Mouse (Mus musculus) ES-E14 (cell line): ENCODE measurements at regions not wholly inside any gene's neighbourhood (a gene's known extent, or its start where the extent isn't known, plus 50 kb on each side); places are given as distances from the start of the nearest gene placed in this dataset.

ENCODE experiments used
- DNase-seq: peaks from one replicate; pipeline ENCODE4 v3.0.0-alpha.2; 2013; ENCODE audit warnings: low read depth, low spot score
- H3K27ac ChIP-seq: 2 replicates; pipeline ENCODE4 v1.5.1; 2012; ENCODE audit warnings: low read depth, mild to moderate bottlenecking, low read length, moderate library complexity, mixed read lengths; ENCODE audit not compliant: poor library complexity, insufficient read depth, severe bottlenecking
- H3K36me3 ChIP-seq: 2 replicates; pipeline ENCODE4 v1.6.1; 2012; ENCODE audit warnings: mild to moderate bottlenecking, low read length, moderate library complexity, mixed read lengths; ENCODE audit not compliant: control insufficient read depth, poor library complexity, insufficient read depth, severe bottlenecking
- H3K4me1 ChIP-seq, 2 experiments: fragments of 150-350 bp in 1 of 2; sonication (generic) in 1 of 2; 2 replicates each; pipeline ENCODE4 v1.6.1; 2012; ENCODE audit warnings: low read length in 2 of 2, mild to moderate bottlenecking in 1 of 2, mixed read lengths in 1 of 2; ENCODE audit not compliant: control insufficient read depth in 2 of 2, insufficient read depth in 2 of 2, poor library complexity in 1 of 2
- H3K4me3 ChIP-seq, 2 experiments: fragments of 150-350 bp in 1 of 2; sonication (generic) in 1 of 2; 2 replicates each; pipeline ENCODE4 v1.5.1; 2012; ENCODE audit warnings: low read length in 2 of 2, low read depth in 1 of 2, mild to moderate bottlenecking in 1 of 2, mixed read lengths in 1 of 2; ENCODE audit not compliant: insufficient read depth in 1 of 2, poor library complexity in 1 of 2, severe bottlenecking in 1 of 2
- H3K9ac ChIP-seq: 2 replicates; pipeline ENCODE4 v1.6.1; 2012; ENCODE audit warnings: low read depth, mild to moderate bottlenecking, low read length, mixed read lengths; ENCODE audit not compliant: poor library complexity, insufficient read depth, severe bottlenecking
- H3K9me3 ChIP-seq: fragments of 150-350 bp; sonication (generic); 2 replicates; pipeline ENCODE4 v1.6.1; 2012; ENCODE audit warnings: low read depth, mild to moderate bottlenecking, low read length; ENCODE audit not compliant: control insufficient read depth, insufficient read depth
- CHD2 ChIP-seq: IDR thresholded peaks from 2 replicates; pipeline ENCODE4 v1.6.1; 2014; ENCODE audit warnings: mild to moderate bottlenecking, low read depth, low read length, inconsistent platforms
- HCFC1 ChIP-seq: IDR thresholded peaks from 2 replicates; pipeline ENCODE4 v1.6.1; 2012; ENCODE audit warnings: low read length, inconsistent platforms, borderline replicate concordance; ENCODE audit not compliant: insufficient read depth
- MAFK ChIP-seq: IDR thresholded peaks from 2 replicates; pipeline ENCODE4 v1.6.1; 2014; ENCODE audit warnings: mild to moderate bottlenecking, low read depth, low read length, inconsistent platforms; ENCODE audit not compliant: insufficient read depth
- ZC3H11A ChIP-seq: IDR thresholded peaks from 2 replicates; pipeline ENCODE4 v1.6.1; 2012; ENCODE audit warnings: low read depth, mild to moderate bottlenecking, inconsistent platforms, low read length, borderline replicate concordance
- ZNF384 ChIP-seq: IDR thresholded peaks from 2 replicates; pipeline ENCODE4 v1.6.1; 2012; ENCODE audit warnings: low read depth, low read length, inconsistent platforms
- in situ Hi-C, 2 experiments: fragments of 600-800 bp; cut with MboI; formaldehyde crosslinking; loops; one replicate each; pipeline ENCODE4 v1.15.1; 2025; ENCODE audit warnings: low sequenced_read_pairs in 2 of 2, inconsistent platforms in 1 of 2; ENCODE audit not compliant: unreplicated experiment in 2 of 2

DNA sequence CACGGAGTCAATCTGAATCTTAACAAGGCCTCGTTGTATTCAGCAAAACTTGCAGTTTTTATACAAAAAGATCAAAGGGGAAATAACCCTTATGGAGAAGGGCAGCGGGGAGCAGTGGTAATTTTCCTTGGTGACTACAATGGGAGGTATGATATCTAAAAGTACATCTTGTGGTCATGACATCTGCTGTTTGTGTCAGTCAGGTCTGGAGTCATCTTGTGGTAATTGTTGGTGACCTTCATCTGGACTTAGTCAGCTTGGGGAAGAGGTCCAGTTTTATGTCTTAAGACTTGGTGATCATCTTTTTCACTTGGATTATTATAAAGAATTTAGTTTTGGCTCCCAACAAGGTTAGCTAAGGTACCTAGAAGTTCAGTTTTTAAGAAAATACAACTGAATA is 250.5 kb upstream of the Gria4 start:
- TF ChIP-seq HCFC1, result no peak
- in situ Hi-C loops, result no loop called here
- no peaks in the 10 kb centered on the region for H3K9me3 ChIP-seq
- DNase-seq, result no peak
- H3K27ac ChIP-seq, result no peak overlapping the region
- H3K9ac ChIP-seq, result no peak overlapping the region
- H3K4me3 ChIP-seq, result no peak overlapping the region
- H3K36me3 ChIP-seq, result no peaks in the 10 kb centered on the region
- no peaks in the 10 kb centered on the region for H3K4me1 ChIP-seq

DNA sequence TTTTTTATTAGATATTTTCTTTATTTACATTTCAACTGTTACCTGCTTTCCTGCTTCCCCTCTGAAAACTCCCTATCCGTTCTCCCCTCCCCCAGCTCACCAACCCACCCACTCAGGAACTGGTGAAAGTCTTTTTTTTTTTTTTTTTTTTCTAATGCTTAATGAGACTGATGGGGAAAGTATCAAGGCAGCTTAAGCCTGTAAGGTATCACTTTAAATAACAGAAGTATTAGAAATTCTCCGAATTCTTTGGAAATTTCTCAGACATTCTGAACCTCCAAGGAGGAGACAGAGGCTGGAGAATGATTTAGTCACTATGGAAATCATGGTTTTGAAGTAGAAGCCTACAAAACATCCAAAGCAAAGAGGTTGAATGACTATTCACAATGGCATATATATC is 248.8 kb upstream of the Casp1 start:
- H3K36me3 ChIP-seq, result no peaks in the 10 kb centered on the region
- peak; percentile 8 for DNase-seq
- in situ Hi-C loops, result no loop called here
- no peak overlapping the region for H3K9ac ChIP-seq
- H3K4me1 ChIP-seq, result no peaks in the 10 kb centered on the region
- no peaks in the 10 kb centered on the region for H3K9me3 ChIP-seq
- H3K4me3 ChIP-seq, result no peak overlapping the region
- no peak overlapping the region for H3K27ac ChIP-seq
- TF ChIP-seq ZC3H11A, result no peak
- no peak for TF ChIP-seq MAFK
- peak; percentile 94 for TF ChIP-seq ZNF384
- TF ChIP-seq HCFC1, result no peak
- 0 out of 2 replicates have a peak, but pooled peaks have one; percentile 64 for TF ChIP-seq CHD2
